Mouse (Mus musculus) heart, adult 2 months (tissue): ENCODE data around the gene Ptms. TPM values are rescaled to one million over a fixed set of nuclear protein-coding genes. Genes with fewer than 3 reads are reported as not detected.

ENCODE experiments used
- DNase-seq, 2 experiments: peaks; one replicate each; pipeline ENCODE4 v3.0.0; 2021
- H3K27ac ChIP-seq: fragments of 200-600 bp; 2 replicates; pipeline ENCODE4 v1.8.1; 2022
- H3K27me3 ChIP-seq: fragments of 200-500 bp; 2 replicates; pipeline ENCODE4 v1.6.1; 2012; ENCODE audit warnings: mild to moderate bottlenecking, low read length, inconsistent platforms, mixed read lengths; ENCODE audit not compliant: control insufficient read depth, insufficient read depth
- H3K36me3 ChIP-seq: fragments of 200-500 bp; 2 replicates; pipeline ENCODE4 v1.6.1; 2012; ENCODE audit warnings: low read length, inconsistent platforms; ENCODE audit not compliant: control insufficient read depth, insufficient read depth
- H3K4me1 ChIP-seq: fragments of 200-500 bp; 2 replicates; pipeline ENCODE4 v1.6.1; 2011; ENCODE audit warnings: low read length; ENCODE audit not compliant: control insufficient read depth, insufficient read depth
- H3K4me3 ChIP-seq: fragments of 200-600 bp; 2 replicates; pipeline ENCODE4 v1.8.1; 2022
- H3K79me2 ChIP-seq: fragments of 200-500 bp; replicated peaks from 2 replicates; pipeline ENCODE4 v1.6.1; 2012; ENCODE audit warnings: mild to moderate bottlenecking, inconsistent platforms, low read length, moderate library complexity, mixed read lengths; ENCODE audit not compliant: control insufficient read depth, insufficient read depth
- H3K9ac ChIP-seq: fragments of 200-500 bp; 2 replicates; pipeline ENCODE4 v1.6.1; 2012; ENCODE audit warnings: low read depth, mild to moderate bottlenecking, control low read depth, inconsistent platforms, low read length, mixed read lengths
- CTCF ChIP-seq: fragments of 200-600 bp; IDR thresholded peaks from 2 replicates; pipeline ENCODE4 v1.8.1; 2022; ENCODE audit warnings: antibody characterized with exemption, mild to moderate bottlenecking, moderate library complexity
- EP300 ChIP-seq: fragments of 200-500 bp; IDR thresholded peaks from 2 replicates; pipeline ENCODE4 v1.6.1; 2011; ENCODE audit warnings: low read depth, low read length, control low read depth; ENCODE audit not compliant: insufficient read depth
- POLR2A ChIP-seq: fragments of 200-500 bp; IDR thresholded peaks from 2 replicates; pipeline ENCODE4 v1.6.1; 2011; ENCODE audit warnings: mild to moderate bottlenecking, low read depth, low read length, control low read depth; ENCODE audit not compliant: insufficient read depth
- WGBS: fragments of 180-500 bp; shearing (Covaris S2); methylation state at CpG from one replicate; pipeline ENCODE4 v1.1.7; 2018; 5-methylcytosine and 5-hydroxymethylcytosine counted together
- intact Hi-C: fragments of 180-260 bp; cut with DNase I; formaldehyde crosslinking; loops from one replicate; pipeline ENCODE4 v1.15.1; 2025
- long read RNA-seq: library from polyadenylated mRNA; stranded (forward); transcript quantifications from one replicate; pipeline ENCODE4 v2.0.0, GENCODE M21; 2021
- polyA plus RNA-seq: library from polyadenylated mRNA; depleted of rRNA; stranded (reverse); fragments of >200 nt; gene quantifications from 2 replicates; pipeline ENCODE4 v1.2.3, GENCODE M21; 2012; rRNA removed
- total RNA-seq, 2 experiments: library from RNA; stranded (reverse); gene quantifications; 2 replicates each; pipeline ENCODE4 v1.2.3; 2021

Ptms gene
- 100 to 1,000 TPM; 154 to 163 TPM for total RNA-seq
- 547 and 614 TPM in 2 replicates for polyA plus RNA-seq
- long read RNA-seq, transcript Ptms-203 (4 exons, 629 nt) = minor isoform, 5 of 36 reads
- long read RNA-seq, transcript Ptms-201 (5 exons, 1,149 nt) = major isoform, 25 of 36 reads
- long read RNA-seq, partial matches to known transcripts = 4 of 36 reads
- long read RNA-seq, other reads (novel, unspliced or antisense) = 1 of 36 reads

GRCm38 (mm10) chr6:124919695-124920317, at the start of gene Ptms:
Gene Ptms (minus strand): TSS chr6:124920103.
- TF ChIP-seq CTCF (no peak), POLR2A (peak; percentile 61), EP300 (0 out of 2 replicates have a peak, but pooled peaks have one; percentile 53)
- Histone ChIP-seq H3K79me2 (0 out of 2 replicates have a peak, but pooled peaks cover 2% of the 10 kb centered on the region), H3K4me3 (peak within 1 kb of the TSS; percentile 42), H3K4me1 (peaks cover 12% of the 10 kb centered on the region), H3K9ac (peak within 1 kb of the TSS; percentile 66), H3K27ac (peak within 1 kb of the TSS; percentile 96), H3K27me3 (no peaks in the 10 kb centered on the region), H3K36me3 (no peaks in the 10 kb centered on the region)
- intact Hi-C loops = no loop called here
- WGBS = 2% methylated on average over 13 of the region's 13 CpGs
- peak; percentile 93 to 94 for DNase-seq

GRCm38 (mm10) chr6:124967766-124968165, 47.9 kb upstream of the Ptms start:
- 78% methylated on average over 4 of the region's 4 CpGs for WGBS
- Histone ChIP-seq H3K79me2 (no peaks in the 10 kb centered on the region), H3K9ac (no peak overlapping the region), H3K4me3 (no peak overlapping the region), H3K27ac (no peak overlapping the region), H3K4me1 (0 out of 2 replicates have a peak, but pooled peaks cover 2% of the 10 kb centered on the region), H3K36me3 (no peaks in the 10 kb centered on the region), H3K27me3 (no peaks in the 10 kb centered on the region)
- DNase-seq = peak; percentile 29 to 54
- peak; percentile 79 for TF ChIP-seq CTCF
- TF ChIP-seq EP300 = no peak
- 0 out of 2 replicates have a peak, but pooled peaks have one; percentile 9 for TF ChIP-seq POLR2A
- intact Hi-C loops = loop anchor here (1.0 kb wide), 1 partner anchor 64 kb away; no protein-coding TSS in a partner anchor

DNA sequence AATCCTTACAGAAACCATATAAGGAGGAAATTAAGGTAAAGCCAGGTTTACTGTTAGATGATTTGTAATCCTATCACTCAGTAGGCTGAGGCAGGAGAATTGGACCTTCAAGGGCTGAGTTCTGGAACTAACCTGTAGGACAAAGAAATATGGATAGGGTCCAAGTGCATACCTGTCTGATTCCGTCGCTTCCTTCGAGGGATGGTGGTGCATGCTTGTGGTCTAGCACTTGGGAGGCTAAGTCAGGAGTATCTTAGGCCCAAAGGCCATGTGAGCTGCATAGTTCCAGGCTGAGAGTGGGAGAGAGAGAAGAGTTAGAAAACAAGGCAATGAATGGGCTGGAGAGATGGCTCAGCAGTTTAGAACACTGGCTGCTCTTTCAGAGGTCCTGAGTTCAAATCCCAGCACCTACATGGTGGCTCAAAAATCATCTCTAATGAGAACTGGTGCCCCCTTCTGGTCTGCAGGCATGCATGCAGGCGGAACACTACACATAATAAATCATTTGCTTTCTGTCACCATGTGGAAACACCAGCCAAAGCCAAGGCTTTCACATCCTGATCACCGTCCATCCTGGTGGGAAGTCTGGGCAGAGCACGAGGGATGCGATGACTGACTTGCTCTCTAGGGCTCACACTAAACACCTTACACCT, 46.7 kb upstream of the Ptms start:
- intact Hi-C loops = loop anchor here (1.0 kb wide), 1 partner anchor 63 kb away; no protein-coding TSS in a partner anchor
- Histone ChIP-seq H3K27me3 (no peaks in the 10 kb centered on the region), H3K79me2 (no peaks in the 10 kb centered on the region), H3K4me1 (0 out of 2 replicates have a peak, but pooled peaks cover 2% of the 10 kb centered on the region), H3K4me3 (no peak overlapping the region), H3K36me3 (no peaks in the 10 kb centered on the region), H3K27ac (no peak overlapping the region), H3K9ac (no peak overlapping the region)
- TF ChIP-seq CTCF (peak; percentile 59), EP300 (no peak)
- WGBS = 93% methylated on average over 7 of the region's 7 CpGs
- no peak for DNase-seq

GRCm38 (mm10) chr6:124965747-124966146, 45.8 kb upstream of the Ptms start:
- peak overlapping the region; percentile 91 for H3K27ac ChIP-seq
- H3K36me3 ChIP-seq = no peaks in the 10 kb centered on the region
- no peaks in the 10 kb centered on the region for H3K79me2 ChIP-seq
- H3K27me3 ChIP-seq = no peaks in the 10 kb centered on the region
- no peak for DNase-seq
- peak overlapping the region; percentile 74 for H3K9ac ChIP-seq
- no peak for TF ChIP-seq EP300
- no peak for TF ChIP-seq POLR2A
- no peak for TF ChIP-seq CTCF
- 0 out of 2 replicates have a peak, but pooled peaks cover 2% of the 10 kb centered on the region for H3K4me1 ChIP-seq
- peak overlapping the region; percentile 69 for H3K4me3 ChIP-seq
- intact Hi-C loops = loop anchor here (1.0 to 2.0 kb wide), 3 partner anchors 35 to 73 kb away; partner anchors contain the start of genes Ing4 and Mlf2
- WGBS = 7% methylated on average over 15 of the region's 15 CpGs

DNA sequence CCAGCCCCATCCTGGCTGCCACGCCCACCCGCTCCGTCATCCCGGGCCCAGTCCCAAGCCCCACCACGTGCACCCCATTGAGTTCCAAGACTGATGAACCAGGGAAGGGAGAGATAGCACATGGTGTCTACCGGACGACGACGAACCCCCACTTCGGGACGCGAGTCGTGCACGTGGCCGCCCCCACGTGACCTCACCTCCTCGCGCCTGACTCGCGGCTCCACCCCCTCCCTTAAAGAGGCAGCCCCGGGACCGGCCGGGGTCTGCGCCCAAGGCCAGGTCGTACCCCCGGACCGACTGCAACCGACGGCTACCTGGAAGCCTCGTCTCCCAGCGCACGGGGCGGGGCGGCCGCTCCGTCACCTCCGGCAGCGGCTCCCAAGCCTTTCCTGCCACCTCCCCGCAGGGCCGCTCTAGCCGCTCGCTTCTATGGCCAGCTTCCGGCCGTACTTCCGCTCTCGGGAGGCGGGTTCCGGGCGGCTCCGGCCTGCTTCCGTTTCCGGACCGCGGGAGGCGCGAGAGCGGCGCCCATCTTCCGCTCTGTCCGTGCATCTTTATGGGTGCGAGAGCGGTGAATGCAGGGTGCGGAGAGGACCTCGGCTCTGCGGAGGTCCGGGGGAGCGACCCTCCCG, 45.3 kb upstream of the Ptms start, which contains the start of gene Cops7a:
TSS of gene Cops7a (minus strand) at position 451 of the 632 bp plus-strand sequence.
- TF ChIP-seq CTCF (peak; percentile 17; the same call in 1 of the 2 replicates), POLR2A (peak; percentile 88), EP300 (no peak)
- intact Hi-C loops = loop anchor here (1.0 to 2.0 kb wide), 3 partner anchors 34 to 74 kb away; partner anchors contain the start of genes Ing4 and Mlf2
- H3K9ac ChIP-seq = peak within 1 kb of the TSS; percentile 74
- H3K79me2 ChIP-seq = no peaks in the 10 kb centered on the region
- peak within 1 kb of the TSS; percentile 91 for H3K27ac ChIP-seq
- no peaks in the 10 kb centered on the region for H3K27me3 ChIP-seq
- 0 out of 2 replicates have a peak, but pooled peaks cover 2% of the 10 kb centered on the region for H3K4me1 ChIP-seq
- DNase-seq = peak; percentile 98 to 99
- no peaks in the 10 kb centered on the region for H3K36me3 ChIP-seq
- under 1% methylated on average over 68 of the region's 68 CpGs for WGBS
- peak within 1 kb of the TSS; percentile 69 for H3K4me3 ChIP-seq
